Mouse (Mus musculus) liver, embryonic 14.5 days (tissue): ENCODE measurements at regions not wholly inside any gene's neighbourhood (a gene's known extent, or its start where the extent isn't known, plus 50 kb on each side); places are given as distances from the start of the nearest gene placed in this dataset.
A peak's percentile ranks its signal among the peaks of the same experiment; 100 is the strongest.

ENCODE experiments used
- ATAC-seq: fragments of 200-750 bp; cut with Nextera tagmentation; 2 replicates; pipeline ENCODE4 v1.8.0; 2017; ENCODE audit warnings: moderate number of reproducible peaks, mild to moderate bottlenecking, moderate library complexity; ENCODE audit not compliant: insufficient read depth
- DNase-seq, 3 experiments: peaks; one replicate each; pipeline ENCODE4 v3.0.0-alpha.2; 2012 to 2013; ENCODE audit warnings: low read depth in 3 of 3, low spot score in 3 of 3
- H3K27ac ChIP-seq: fragments of 300-500 bp; sonication (generic); 2 replicates; pipeline ENCODE4 v1.5.1; 2014; ENCODE audit warnings: moderate library complexity, mild to moderate bottlenecking, control low read depth, inconsistent platforms
- H3K27me3 ChIP-seq: fragments of 300-500 bp; sonication (generic); 2 replicates; pipeline ENCODE4 v1.6.1; 2014; ENCODE audit warnings: mild to moderate bottlenecking, low read length, moderate library complexity; ENCODE audit not compliant: control insufficient read depth, insufficient read depth
- H3K36me3 ChIP-seq: fragments of 300-500 bp; sonication (generic); replicated peaks from 2 replicates; pipeline ENCODE4 v1.6.1; 2014; ENCODE audit warnings: low read depth; ENCODE audit not compliant: control insufficient read depth, insufficient read depth
- H3K4me1 ChIP-seq, 2 experiments: fragments of 200-500 bp in 1 of 2; fragments of 300-500 bp in 1 of 2; sonication (generic) in 1 of 2; replicated peaks; 2 replicates each; pipeline ENCODE4 v1.6.1; 2012 to 2014; ENCODE audit warnings: antibody characterized with exemption in 1 of 2, inconsistent platforms in 1 of 2, low read length in 1 of 2; ENCODE audit not compliant: control insufficient read depth in 2 of 2, insufficient read depth in 2 of 2
- H3K4me2 ChIP-seq: fragments of 300-500 bp; sonication (generic); 2 replicates; pipeline ENCODE4 v1.6.1; 2014; ENCODE audit warnings: low read depth, mild to moderate bottlenecking, control low read depth, moderate library complexity
- H3K4me3 ChIP-seq, 2 experiments: fragments of 200-500 bp in 1 of 2; fragments of 300-500 bp in 1 of 2; sonication (generic) in 1 of 2; 2 replicates each; pipeline ENCODE4 v1.5.1; 2012 to 2014; ENCODE audit warnings: low read depth in 2 of 2, low read length in 2 of 2, mild to moderate bottlenecking in 2 of 2, control low read depth in 1 of 2, inconsistent platforms in 1 of 2, moderate library complexity in 1 of 2; ENCODE audit not compliant: insufficient read depth in 1 of 2
- H3K9ac ChIP-seq: fragments of 300-500 bp; sonication (generic); replicated peaks from 2 replicates; pipeline ENCODE4 v1.6.1; 2014; ENCODE audit warnings: mild to moderate bottlenecking, control low read depth, moderate library complexity
- H3K9me3 ChIP-seq: fragments of 300-500 bp; sonication (generic); 2 replicates; pipeline ENCODE4 v1.6.1; 2016; ENCODE audit warnings: low read length, mixed read lengths; ENCODE audit not compliant: control insufficient read depth
- CTCF ChIP-seq: IDR thresholded peaks from 2 replicates; pipeline ENCODE4 v1.5.1; 2016; ENCODE audit warnings: antibody characterized with exemption, low read depth, control low read depth
- EP300 ChIP-seq: IDR thresholded peaks from 2 replicates; pipeline ENCODE4 v1.6.1; 2016; ENCODE audit warnings: antibody characterized with exemption, low read depth
- WGBS: fragments of 180-500 bp; shearing (Covaris S2); extraction: QIAGEN DNeasy Blood & Tissue Kit; methylation state at CpG from one replicate; pipeline ENCODE4 v1.1.7; 2014; ENCODE audit not compliant: insufficient replicate concordance; 5-methylcytosine and 5-hydroxymethylcytosine counted together

- Histone ChIP-seq H3K27ac (no peak overlapping the region), H3K27me3 (no peaks in the 10 kb centered on the region), H3K4me2 (no peak overlapping the region), H3K4me1 (no peaks in the 10 kb centered on the region), H3K4me3 (no peak overlapping the region), H3K36me3 (no peaks in the 10 kb centered on the region), H3K9me3 (no peaks in the 10 kb centered on the region), H3K9ac (no peak overlapping the region)
- TF ChIP-seq EP300 = no peak
- TF ChIP-seq CTCF = peak; percentile 64
- no peak for DNase-seq
- 81% methylated on average over 16 of the region's 16 CpGs for WGBS
- ATAC-seq = no peak
Measured at GRCm38 (mm10) chr17:47112556-47113225, 102.3 kb upstream of the Ubr2 start.

- TF ChIP-seq CTCF = no peak
- TF ChIP-seq EP300 = no peak
- 66% methylated on average over 4 of the region's 4 CpGs for WGBS
- H3K4me3 ChIP-seq = no peak overlapping the region
- H3K36me3 ChIP-seq = no peaks in the 10 kb centered on the region
- H3K9me3 ChIP-seq = no peaks in the 10 kb centered on the region
- no peak for DNase-seq
- no peak overlapping the region for H3K4me2 ChIP-seq
- H3K27me3 ChIP-seq = no peaks in the 10 kb centered on the region
- no peaks in the 10 kb centered on the region for H3K4me1 ChIP-seq
- ATAC-seq = no peak
- no peak overlapping the region for H3K27ac ChIP-seq
- no peak overlapping the region for H3K9ac ChIP-seq
Measured at GRCm38 (mm10) chr17:47110836-47111235, 100.5 kb upstream of the Ubr2 start.

GRCm38 (mm10) chr17:47104328-47104727, 94.0 kb upstream of the Ubr2 start:
- TF ChIP-seq CTCF (no peak), EP300 (no peak)
- H3K4me1 ChIP-seq = no peaks in the 10 kb centered on the region; a peak in 1 of 4 replicates
- no peaks in the 10 kb centered on the region for H3K36me3 ChIP-seq
- H3K4me2 ChIP-seq = no peak overlapping the region
- no peak overlapping the region for H3K4me3 ChIP-seq
- H3K9me3 ChIP-seq = no peaks in the 10 kb centered on the region
- WGBS = 56% methylated on average over 4 of the region's 4 CpGs
- no peak overlapping the region for H3K9ac ChIP-seq
- DNase-seq = no peak
- no peaks in the 10 kb centered on the region for H3K27me3 ChIP-seq
- no peak for ATAC-seq
- no peak overlapping the region for H3K27ac ChIP-seq

- WGBS = 58% methylated on average over 3 of the region's 3 CpGs
- TF ChIP-seq EP300 (no peak), CTCF (no peak)
- H3K27ac ChIP-seq = no peak overlapping the region
- DNase-seq (no peak), ATAC-seq (no peak)
- no peak overlapping the region for H3K9ac ChIP-seq
- H3K27me3 ChIP-seq = no peaks in the 10 kb centered on the region
- no peak overlapping the region for H3K4me2 ChIP-seq
- no peak overlapping the region for H3K4me3 ChIP-seq
- H3K36me3 ChIP-seq = no peaks in the 10 kb centered on the region
- 0 out of 4 replicates have a peak, but pooled peaks cover 0 to 2% of the 10 kb centered on the region in 2 experiments for H3K4me1 ChIP-seq
- H3K9me3 ChIP-seq = no peaks in the 10 kb centered on the region
Measured at GRCm38 (mm10) chr17:47095191-47095590, 84.8 kb upstream of the Ubr2 start.

- no peaks in the 10 kb centered on the region for H3K9me3 ChIP-seq
- H3K27me3 ChIP-seq = no peaks in the 10 kb centered on the region
- H3K27ac ChIP-seq = no peak overlapping the region
- H3K36me3 ChIP-seq = no peaks in the 10 kb centered on the region
- no peak for DNase-seq
- H3K9ac ChIP-seq = no peak overlapping the region
- no peak for ATAC-seq
- no peak overlapping the region for H3K4me3 ChIP-seq
- H3K4me2 ChIP-seq = no peak overlapping the region
- 0 out of 4 replicates have a peak, but pooled peaks cover 0 to 2% of the 10 kb centered on the region in 2 experiments for H3K4me1 ChIP-seq
- TF ChIP-seq EP300 = no peak
- no peak for TF ChIP-seq CTCF
- 78% methylated on average over 9 of the region's 9 CpGs for WGBS
Measured at GRCm38 (mm10) chr17:47092076-47092475, 81.7 kb upstream of the Ubr2 start.
